Mouse (Mus musculus): ENCODE measurements at regions not wholly inside any gene's neighbourhood (a gene's known extent, or its start where the extent isn't known, plus 50 kb on each side); places are given as distances from the start of the nearest gene placed in this dataset.

- TF ChIP-seq POLR2A (IDR thresholded peaks at IDR 0.05; ENCODE audit: low read depth, low read length) (no peak), CTCF (conservative IDR thresholded peaks at IDR 0.05; ENCODE audit: insufficient read depth, insufficient read length, low read depth, low read length) (no peak)
Observed at GRCm38 (mm10) chr13:51992878-51993277, 146.4 kb downstream of the Gadd45g start.
